Mouse (Mus musculus) ES-E14 (cell line): Measurements from ENCODE around the gene Gm10271.

Experiments used
- CHD2 ChIP-seq: IDR thresholded peaks from 2 replicates; pipeline ENCODE4 v1.6.1; 2014; ENCODE audit warnings: mild to moderate bottlenecking, low read depth, low read length, inconsistent platforms
- HCFC1 ChIP-seq: IDR thresholded peaks from 2 replicates; pipeline ENCODE4 v1.6.1; 2012; ENCODE audit warnings: low read length, inconsistent platforms, borderline replicate concordance; ENCODE audit not compliant: insufficient read depth
- ZC3H11A ChIP-seq: IDR thresholded peaks from 2 replicates; pipeline ENCODE4 v1.6.1; 2012; ENCODE audit warnings: low read depth, mild to moderate bottlenecking, inconsistent platforms, low read length, borderline replicate concordance

GRCm38 (mm10) chr10:116993971-116994370 is 21.6 kb upstream of the Gm10271 start:
- TF ChIP-seq ZC3H11A: no peak
- TF ChIP-seq CHD2: no peak
- no peak for TF ChIP-seq HCFC1
